Mouse (Mus musculus): ENCODE measurements at regions not wholly inside any gene's neighbourhood (a gene's known extent, or its start where the extent isn't known, plus 50 kb on each side); places are given as distances from the start of the nearest gene placed in this dataset.

- ATAC-seq (replicated peaks; ENCODE audit: poor library complexity), result no peak
Measured at GRCm38 (mm10) chr4:39926021-39926591, 216.8 kb upstream of the Aco1 start.

- ATAC-seq (replicated peaks; ENCODE audit: poor library complexity), result no peak
Measured at GRCm38 (mm10) chr4:39926594-39926993, 216.3 kb upstream of the Aco1 start.

GRCm38 (mm10) chr4:39928491-39928890 lies 214.4 kb upstream of the Aco1 start:
- no peak for ATAC-seq (replicated peaks; ENCODE audit: poor library complexity)

GRCm38 (mm10) chr4:39934025-39934708 lies 208.7 kb upstream of the Aco1 start:
- no peak for ATAC-seq (replicated peaks; ENCODE audit: poor library complexity)

DNA sequence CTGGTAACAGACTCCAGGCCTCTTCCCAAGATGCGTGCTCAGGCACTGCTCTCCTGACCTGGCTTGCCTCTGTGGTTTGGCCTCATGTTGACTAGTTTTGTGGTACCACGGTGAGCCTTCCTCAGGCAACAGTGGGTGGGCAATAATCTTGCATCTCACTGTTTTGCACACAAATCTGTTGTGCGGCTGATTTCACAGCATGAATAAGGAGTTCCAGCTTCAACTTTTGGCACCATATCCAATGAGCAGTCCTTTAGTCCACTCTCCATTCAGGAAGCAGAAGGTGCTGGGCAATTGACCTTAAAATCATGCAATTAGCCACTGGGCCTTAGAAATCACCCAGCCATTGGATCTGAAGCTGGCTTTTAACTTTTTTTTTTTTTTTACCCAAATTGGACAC lies 184.2 kb upstream of the Aco1 start:
- no peak for ATAC-seq (replicated peaks; ENCODE audit: poor library complexity)

- no peak for ATAC-seq (replicated peaks; ENCODE audit: poor library complexity)
Measured at GRCm38 (mm10) chr4:39967938-39968337, 174.9 kb upstream of the Aco1 start.

DNA sequence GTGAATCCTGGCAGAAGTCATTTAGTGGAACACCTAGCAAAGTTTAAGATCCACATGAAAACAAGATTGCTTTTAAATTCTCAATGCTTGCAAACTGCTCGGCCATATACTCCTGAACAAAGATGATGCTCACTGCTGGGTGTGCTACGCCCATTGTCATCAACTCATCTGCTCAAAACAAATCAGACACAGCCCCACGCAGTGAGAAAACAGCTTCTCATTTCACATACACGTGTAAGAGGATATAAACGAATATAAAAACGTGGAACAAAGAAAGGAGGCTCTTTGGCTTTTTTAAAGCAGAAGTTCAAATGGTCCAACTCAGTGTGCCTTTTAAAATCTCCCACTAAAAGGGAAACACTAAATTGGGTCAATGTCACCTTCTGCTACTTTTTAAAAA lies 151.5 kb upstream of the Aco1 start:
- no peak for ATAC-seq (replicated peaks; ENCODE audit: poor library complexity)

GRCm38 (mm10) chr4:39991851-39992250 lies 151.0 kb upstream of the Aco1 start:
- no peak for ATAC-seq (replicated peaks; ENCODE audit: poor library complexity)

DNA sequence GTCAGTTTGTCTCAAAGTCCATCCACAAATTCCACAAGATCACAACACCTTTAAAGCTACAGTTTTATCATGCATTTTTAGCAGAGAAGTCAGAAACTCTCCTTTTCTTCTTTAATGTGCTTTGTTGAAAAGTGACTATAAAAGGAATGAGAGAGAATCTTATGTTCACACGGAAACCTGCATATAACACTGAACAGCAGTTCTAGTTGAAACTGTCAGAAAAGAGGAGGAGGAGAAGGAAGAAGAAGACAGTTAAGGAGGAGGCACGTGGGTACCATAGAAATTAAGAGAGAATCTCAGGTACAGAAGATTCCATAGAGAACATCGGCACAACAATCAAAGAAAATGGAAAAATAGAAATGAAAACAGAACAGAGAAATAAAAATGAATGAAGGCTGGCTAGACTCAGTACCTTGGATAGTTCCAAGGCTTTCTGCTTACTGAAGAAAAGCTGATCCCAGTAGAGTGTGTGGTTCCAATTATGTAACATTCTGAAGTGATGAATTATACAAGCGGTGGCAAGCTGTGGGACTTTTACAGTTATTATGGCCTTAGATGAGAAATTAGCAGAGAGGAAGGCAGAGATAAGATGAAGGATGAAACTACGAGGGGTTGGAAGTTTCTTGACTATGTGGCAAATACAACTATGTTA lies 144.0 kb upstream of the Aco1 start:
- ATAC-seq (replicated peaks; ENCODE audit: poor library complexity), result no peak

DNA sequence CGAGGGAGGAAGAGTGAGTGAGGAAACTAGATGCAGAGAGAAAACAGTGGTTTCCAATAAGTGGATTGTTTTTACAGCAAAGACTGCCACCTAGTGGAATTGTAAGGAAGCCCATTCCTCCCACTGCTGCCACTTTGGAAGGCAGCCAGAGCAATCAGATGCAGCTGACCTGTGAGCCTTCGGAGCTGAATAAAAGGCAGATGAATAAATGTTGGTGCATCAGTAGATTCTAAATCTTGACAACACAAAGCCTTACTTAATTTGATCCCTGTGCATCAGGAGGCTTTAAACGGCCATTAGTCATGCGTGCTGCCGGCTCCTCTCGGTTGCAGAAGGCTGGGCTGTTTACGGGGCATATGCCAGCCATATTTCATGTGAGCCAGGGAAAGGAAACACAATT lies 128.2 kb upstream of the Aco1 start:
- ATAC-seq (replicated peaks; ENCODE audit: poor library complexity), result peak; percentile 66

GRCm38 (mm10) chr4:40016856-40017255 lies 126.0 kb upstream of the Aco1 start:
- no peak for ATAC-seq (replicated peaks; ENCODE audit: poor library complexity)

DNA sequence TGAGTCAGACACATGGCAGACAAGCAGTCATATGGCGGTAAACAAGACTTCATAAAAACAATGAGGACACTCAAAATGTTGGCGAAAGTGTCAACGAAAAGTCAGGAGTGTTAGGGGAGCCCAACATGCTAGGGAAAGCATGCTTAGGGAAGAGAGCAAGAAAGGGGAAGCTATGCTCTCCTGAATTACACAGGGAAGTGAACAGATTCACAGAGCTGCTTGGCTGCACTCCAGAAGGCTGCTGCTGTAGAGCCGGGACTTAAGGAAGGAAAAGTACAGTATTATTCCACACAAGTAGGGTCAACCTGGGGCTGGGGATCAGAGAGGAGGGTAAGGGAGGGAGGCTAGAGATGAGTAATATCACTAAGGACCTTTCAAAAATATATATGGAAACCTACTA lies 124.7 kb upstream of the Aco1 start:
- ATAC-seq (replicated peaks; ENCODE audit: poor library complexity), result no peak

- ATAC-seq (replicated peaks; ENCODE audit: poor library complexity), result no peak
Measured at GRCm38 (mm10) chr4:40031361-40031760, 111.5 kb upstream of the Aco1 start.

DNA sequence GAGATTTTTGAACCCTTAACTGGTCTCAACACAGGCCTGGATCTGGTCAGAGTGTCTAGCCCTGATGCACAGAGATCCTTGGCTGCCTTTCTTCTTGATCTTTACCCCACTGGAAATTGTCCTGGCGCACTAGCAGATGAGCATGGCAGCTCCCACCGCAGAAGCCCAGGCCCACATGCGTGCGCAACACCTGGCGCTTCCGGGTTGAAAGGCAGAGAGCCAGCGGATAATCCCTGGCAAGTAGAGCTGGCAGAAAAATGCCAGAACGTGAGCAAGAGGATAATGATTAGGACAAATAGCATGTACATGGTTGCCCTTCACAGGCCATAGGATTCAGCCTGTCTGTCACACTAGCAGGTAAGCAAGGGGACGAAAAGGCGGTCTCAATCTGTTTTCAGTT lies 95.0 kb upstream of the Aco1 start:
- ATAC-seq (replicated peaks; ENCODE audit: poor library complexity), result no peak

DNA sequence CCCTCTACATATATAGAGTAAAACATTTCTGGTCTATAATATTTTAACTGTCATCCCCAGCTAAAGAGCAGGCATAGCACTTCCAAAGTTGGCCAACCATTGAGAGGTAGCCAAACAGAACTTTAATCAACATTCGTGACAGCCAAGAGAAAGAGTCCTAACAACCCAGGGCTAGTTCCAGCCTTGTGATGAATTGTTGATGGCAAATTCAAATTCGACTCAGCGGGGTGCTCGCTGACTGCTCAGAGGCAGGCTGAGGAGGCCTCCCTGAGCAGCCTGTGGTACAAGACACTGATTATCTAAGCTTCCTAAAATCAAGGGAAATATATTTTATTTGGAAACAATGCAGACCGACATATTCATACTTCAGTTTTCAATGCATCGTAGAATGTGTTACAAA lies 93.8 kb upstream of the Aco1 start:
- no peak for ATAC-seq (replicated peaks; ENCODE audit: poor library complexity)

DNA sequence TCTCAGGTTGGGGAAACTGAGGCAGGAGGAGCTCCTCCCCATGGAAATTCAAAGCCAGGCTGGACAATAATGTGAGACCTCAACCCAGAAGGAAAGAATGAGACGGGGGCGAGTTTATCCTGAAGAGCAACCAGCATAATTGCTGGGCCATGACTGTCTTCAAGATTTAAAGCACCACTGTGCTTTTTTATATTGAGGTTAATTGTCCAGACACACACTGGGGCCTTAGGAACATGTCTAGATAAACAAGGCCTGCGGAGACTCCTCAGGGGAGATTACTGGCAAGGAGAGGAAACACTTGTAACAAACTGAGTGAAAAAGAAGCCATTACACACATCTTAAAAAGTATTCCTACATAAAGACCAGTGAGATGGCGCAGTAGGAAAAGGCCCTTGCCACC lies 91.0 kb upstream of the Aco1 start:
- ATAC-seq (replicated peaks; ENCODE audit: poor library complexity), result no peak

GRCm38 (mm10) chr4:40053391-40053790 lies 89.5 kb upstream of the Aco1 start:
- ATAC-seq (replicated peaks; ENCODE audit: poor library complexity), result no peak

DNA sequence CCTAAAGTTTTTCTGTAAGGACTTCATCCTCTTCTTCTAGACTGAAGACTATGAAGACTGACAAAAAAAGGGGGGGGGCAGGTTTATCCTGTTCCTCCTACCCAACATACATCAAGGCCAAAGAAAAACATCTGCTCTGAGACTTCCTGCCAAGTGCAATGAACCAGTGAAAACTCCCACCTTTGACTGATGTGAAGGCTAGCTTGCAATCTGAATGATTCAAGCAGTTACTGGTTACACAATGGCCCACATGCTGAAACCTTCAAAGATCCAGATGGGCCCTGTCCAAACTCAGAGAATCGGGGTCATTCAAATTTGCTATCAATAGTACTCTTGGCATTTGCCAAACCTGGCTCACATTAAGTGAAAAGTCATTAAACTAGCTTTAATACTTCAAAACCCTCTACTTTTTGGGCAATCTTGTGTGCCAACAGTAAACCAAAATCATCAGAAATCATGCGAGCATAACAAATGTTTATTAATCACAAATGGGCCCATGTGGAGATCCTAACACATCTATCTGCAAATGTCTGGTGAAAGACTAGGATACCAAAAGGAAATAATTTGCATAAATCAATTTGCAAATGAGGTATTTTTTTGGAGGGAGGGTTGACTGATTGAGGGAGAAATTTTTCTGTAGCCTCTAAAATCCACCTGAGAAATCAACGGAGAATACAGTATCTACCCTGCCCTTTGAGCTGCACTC lies 79.0 kb upstream of the Aco1 start:
- ATAC-seq (replicated peaks; ENCODE audit: poor library complexity), result no peak

DNA sequence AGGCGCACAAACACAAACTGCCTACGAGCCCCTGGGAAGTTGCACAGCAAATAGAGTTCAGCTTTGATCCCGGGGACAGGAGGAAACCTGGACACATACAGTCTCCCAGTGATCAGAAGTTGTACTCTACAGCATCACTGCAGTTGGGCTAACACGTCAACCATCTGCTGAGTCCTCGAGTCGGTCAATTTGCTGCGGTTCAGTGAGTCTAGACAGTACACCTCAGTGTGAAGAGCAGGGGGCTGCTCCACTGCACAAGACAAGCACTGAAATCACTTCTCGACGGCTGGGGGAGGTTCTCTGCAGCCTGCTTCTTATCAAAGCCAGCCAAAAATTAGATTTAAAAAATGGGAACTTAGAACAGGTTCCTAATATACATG lies 78.4 kb upstream of the Aco1 start:
- no peak for ATAC-seq (replicated peaks; ENCODE audit: poor library complexity)

- ATAC-seq (replicated peaks; ENCODE audit: poor library complexity), result no peak
Measured at GRCm38 (mm10) chr4:40070959-40071634, 71.8 kb upstream of the Aco1 start.

GRCm38 (mm10) chr4:40081035-40081434 lies 61.8 kb upstream of the Aco1 start:
- ATAC-seq (replicated peaks; ENCODE audit: poor library complexity), result no peak

Measured in megakaryocyte progenitor cell, adult 5-6 weeks (primary cell).